Mouse (Mus musculus): ENCODE measurements around the gene Spag16. TPM values are rescaled to one million over a fixed set of nuclear protein-coding genes. Genes with fewer than 3 reads are reported as not detected.

The Spag16 gene
- polyA plus RNA-seq, 1 experiment from 2014 or later, result 0.60 TPM

GRCm38 (mm10) chr1:70082208-70082878, 255.6 kb downstream of the Spag16 start:
- no peak for DNase-seq (ENCODE audit: low spot score)

GRCm38 (mm10) chr1:70104683-70105082, 277.9 kb downstream of the Spag16 start:
- DNase-seq (ENCODE audit: low spot score), result no peak

GRCm38 (mm10) chr1:70116212-70116982, 289.6 kb downstream of the Spag16 start:
- DNase-seq (ENCODE audit: low spot score), result no peak

DNA sequence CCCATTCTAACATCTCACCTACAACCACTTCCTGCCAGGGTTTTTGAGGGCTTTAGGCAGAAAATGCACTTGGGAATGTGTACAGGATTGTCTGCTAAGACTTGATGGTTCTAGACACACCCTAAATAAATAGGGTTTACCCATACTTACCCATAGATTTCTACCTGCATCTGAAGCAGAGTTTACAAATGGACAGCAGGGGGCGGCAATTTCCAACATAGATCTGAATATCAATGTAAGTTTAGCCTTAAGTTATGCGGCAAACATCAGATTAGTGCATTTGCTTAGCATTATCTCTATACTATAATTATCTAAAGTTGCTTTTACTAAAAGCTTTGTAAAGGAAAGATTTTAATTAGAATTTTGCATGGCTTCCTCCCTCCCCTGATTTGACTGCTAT, 301.3 kb downstream of the Spag16 start:
- DNase-seq (ENCODE audit: low spot score), result peak; percentile 9

DNA sequence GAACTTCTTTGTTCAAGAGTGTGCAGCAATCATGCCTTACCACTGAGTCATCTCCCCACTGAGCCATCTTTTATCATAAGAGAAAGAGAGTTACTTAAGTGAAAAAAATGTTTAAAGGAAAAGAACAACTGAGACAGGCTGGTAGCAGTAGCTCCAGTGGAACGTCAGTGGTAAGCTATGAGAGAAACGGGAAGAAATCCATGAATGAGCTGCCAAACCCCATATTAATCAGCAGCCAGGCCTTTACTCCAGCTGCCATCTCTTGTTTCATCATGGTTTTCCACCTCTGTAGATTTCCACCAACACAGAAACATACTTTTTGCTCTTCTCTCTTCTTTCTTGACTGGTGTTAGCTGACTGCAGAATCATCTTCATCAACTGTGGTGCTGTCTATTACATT, 308.8 kb downstream of the Spag16 start:
- DNase-seq (ENCODE audit: low spot score), result no peak

DNA sequence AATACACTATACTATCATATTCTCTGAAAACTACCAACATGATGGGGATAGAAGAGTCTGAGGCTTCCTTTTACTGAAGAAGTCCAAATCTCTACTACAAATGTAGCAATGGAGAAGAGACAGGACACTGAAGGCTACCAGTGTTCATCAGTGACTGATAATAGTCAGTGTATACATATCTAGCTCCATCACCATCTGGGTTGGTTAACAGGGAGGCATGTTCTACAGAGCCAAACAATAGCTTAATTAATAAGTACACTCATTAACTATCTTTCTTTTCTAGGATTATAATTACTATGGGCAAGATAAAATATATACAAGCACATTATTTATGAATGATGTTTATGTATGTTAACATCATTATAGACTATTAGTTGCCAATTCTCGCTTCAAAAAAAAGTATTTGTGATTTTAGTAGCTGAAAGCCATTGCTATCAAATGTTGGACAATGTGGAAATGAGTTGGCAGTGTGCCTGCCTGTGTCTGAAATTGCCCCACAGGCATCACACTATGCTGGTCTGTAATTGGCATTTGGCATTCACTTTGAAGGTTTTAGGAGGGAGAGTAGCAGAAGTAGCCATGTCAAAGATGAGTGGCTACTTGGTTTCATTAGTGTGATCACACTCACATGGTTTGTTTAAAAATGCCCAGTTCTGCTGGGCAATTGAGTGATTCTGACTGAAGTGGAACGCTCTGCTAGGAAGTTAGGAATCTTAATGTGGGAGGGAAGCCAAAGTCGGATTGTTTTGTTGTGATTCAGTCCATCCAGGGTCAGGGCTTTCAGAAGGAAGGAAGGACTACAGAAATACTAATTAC, 338.8 kb downstream of the Spag16 start:
- no peak for DNase-seq (ENCODE audit: low spot score)

- no peak for DNase-seq (ENCODE audit: low spot score)
Observed at GRCm38 (mm10) chr1:70180123-70180741, 353.5 kb downstream of the Spag16 start.

GRCm38 (mm10) chr1:70264815-70265214, 438.0 kb downstream of the Spag16 start:
- DNase-seq (ENCODE audit: low spot score), result no peak

- no peak for DNase-seq (ENCODE audit: low spot score)
Observed at GRCm38 (mm10) chr1:70265920-70266505, 439.2 kb downstream of the Spag16 start.

GRCm38 (mm10) chr1:70270139-70270538, 443.4 kb downstream of the Spag16 start:
- peak; percentile 15 for DNase-seq (ENCODE audit: low spot score)

DNA sequence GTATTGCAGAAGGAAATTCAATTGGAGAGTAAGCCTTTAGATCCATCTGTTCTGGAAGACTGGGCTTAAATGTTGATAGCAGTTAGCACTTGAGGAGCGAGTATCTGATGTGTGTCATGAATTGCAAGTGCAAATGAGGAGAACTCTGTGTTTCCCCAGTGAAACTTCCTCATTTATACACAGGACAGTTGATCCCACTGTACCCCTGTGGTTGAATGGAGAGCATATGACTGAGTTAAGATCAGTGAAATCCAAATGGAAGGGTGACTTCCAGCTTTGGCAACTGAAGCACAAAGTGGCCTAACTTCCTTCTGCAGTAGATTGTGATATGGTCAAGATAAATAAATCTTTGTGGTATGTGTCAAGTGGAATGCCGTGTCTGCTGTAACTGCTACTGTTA, 446.0 kb downstream of the Spag16 start:
- no peak for DNase-seq (ENCODE audit: low spot score)

- no peak for DNase-seq (ENCODE audit: low spot score)
Observed at GRCm38 (mm10) chr1:70279296-70279695, 452.5 kb downstream of the Spag16 start.

DNA sequence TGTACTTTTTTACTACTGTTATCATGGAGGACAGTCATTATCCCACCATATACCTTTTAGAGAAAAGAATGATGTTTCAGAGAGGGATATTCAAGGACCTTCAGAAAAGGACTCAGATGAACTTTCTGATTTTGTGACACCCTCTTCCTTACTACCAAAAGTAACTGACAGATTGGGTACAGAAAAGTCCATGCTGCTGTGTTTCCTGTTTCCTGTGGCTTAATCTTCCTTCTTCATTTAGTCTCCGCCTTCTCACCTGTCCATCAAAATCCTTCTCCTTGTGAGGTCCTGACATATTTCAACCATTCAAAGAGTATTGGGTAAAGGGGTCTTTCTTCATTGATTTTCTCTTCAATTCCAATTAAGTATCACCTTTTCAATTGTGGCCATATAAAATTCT, 456.6 kb downstream of the Spag16 start:
- DNase-seq (ENCODE audit: low spot score), result no peak

DNA sequence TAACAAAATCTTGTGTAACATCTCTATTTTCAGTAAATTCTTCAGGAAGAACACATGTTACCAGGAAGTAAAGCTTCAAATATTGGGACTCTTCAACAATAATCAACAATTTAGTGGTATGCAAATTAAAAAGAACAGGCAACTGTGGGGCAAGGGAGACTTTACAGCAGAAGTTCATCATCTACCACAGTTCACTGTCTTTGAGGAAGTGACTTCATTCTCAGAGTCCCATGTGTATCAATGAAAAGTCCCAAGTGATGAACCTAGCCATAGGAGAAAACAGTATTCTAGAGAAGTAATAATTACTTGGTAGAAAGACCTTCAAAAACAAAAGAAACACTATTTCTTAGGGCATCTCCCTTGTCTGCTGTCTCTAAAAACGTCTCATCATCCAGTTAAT, 457.4 kb downstream of the Spag16 start:
- no peak for DNase-seq (ENCODE audit: low spot score)

DNA sequence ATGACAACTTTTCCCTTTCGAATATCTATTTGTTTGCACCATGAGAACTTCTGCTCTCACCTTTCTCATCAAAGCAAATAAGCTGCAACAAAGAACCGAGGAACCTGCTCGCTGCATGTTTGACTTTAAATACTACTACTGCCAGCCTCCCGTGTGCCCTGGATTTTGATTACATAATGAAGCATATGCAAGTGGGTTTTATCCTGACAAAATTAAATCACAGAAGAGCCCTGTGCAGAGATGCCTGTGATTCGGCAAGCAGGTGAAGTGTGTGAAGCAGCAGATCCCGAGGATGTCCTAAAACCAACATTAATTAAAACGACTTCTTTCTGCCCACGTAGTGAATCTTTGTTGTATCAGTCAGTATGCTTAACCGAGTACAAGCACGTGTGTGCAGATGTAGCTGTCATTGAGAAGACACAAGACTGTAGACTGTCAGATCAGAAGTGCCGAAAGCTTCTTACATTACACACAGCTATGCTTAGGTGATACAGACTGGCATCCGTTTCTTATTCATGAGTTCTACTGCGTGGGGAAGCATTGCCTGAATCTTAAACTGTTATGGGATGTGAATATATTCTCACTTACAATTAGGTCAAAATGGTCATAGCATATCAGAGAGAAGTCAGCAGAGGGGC, 489.5 kb downstream of the Spag16 start:
- no peak for DNase-seq (ENCODE audit: low spot score)

DNA sequence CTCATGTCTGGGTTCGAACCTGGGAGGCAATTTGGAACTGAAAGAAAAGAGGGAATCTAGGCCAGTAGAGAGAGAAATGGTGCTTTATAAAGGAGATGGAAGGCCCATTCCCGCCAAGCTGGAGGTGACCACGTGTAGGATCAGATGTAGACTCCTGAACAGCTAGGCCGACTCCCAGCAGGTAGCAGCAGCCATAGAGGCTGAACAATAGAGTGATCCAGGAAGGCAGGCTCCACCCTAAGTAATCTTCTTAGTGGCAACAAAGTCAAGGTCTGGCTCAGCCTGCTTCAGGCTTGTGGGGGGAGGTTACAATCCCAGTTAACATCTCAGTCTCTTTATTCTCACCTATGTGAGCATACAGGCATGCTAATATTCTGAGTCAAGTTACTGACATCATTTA, 494.2 kb downstream of the Spag16 start:
- DNase-seq (ENCODE audit: low spot score), result no peak

DNA sequence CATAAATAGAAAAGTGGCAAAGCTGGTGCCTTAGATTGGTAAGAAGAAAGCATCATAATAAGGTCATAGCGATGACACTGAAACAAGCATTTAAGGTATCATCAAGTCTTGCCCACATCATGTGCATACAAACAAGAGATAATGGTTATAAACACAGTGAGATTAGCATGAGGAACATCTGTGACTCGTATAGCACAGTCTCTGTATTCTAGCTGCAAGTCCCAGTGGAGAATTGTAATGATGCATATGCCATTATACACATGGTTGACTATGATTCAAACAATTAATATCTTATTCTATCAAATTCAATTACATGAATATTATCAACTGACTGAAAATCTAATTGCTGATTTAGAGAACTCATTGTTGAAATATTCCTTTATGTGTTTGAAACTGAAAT, 519.4 kb downstream of the Spag16 start:
- DNase-seq (ENCODE audit: low spot score), result no peak

- DNase-seq (ENCODE audit: low spot score), result no peak
Observed at GRCm38 (mm10) chr1:70351371-70351770, 524.6 kb downstream of the Spag16 start.

GRCm38 (mm10) chr1:70354014-70354413, 527.2 kb downstream of the Spag16 start:
- no peak for DNase-seq (ENCODE audit: low spot score)

- no peak for DNase-seq (ENCODE audit: low spot score)
Observed at GRCm38 (mm10) chr1:70371721-70372120, 545.0 kb downstream of the Spag16 start.

DNA sequence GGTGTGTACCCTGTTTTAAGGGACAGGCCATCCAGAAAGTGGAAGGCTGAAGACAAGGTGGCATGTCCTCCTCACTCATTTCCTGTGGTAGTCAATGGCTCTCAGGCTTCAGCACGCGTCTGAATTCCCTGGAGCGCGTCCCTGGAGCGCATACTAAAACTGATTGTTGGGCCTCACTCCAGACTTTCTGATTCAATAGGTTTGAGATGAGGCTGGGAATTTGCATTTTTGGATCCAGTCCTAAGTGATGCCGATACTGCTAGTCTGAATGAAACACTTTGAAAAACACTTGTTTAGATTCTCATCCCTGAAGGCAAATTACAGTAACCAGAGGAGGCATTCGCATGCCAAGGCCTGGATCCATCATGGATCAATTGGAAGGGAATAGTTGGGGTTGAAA, 553.3 kb downstream of the Spag16 start:
- DNase-seq (ENCODE audit: low spot score), result no peak

Data from thymus, postnatal 0 days (tissue).